Mouse (Mus musculus) layer of hippocampus, adult 8-10 months (tissue): ENCODE data around the gene Pigv. TPM values are rescaled to one million over a fixed set of nuclear protein-coding genes. Genes with fewer than 3 reads are reported as not detected.

Experiments
- DNase-seq, 2 experiments: peaks; one replicate each; pipeline ENCODE4 v3.0.0; 2022; ENCODE audit warnings: low spot score in 2 of 2
- total RNA-seq, 4 experiments: library from RNA; stranded (reverse); gene quantifications; 2 replicates each; pipeline ENCODE4 v1.2.4; 2022

Gene Pigv
- 10 to 100 TPM in 2 of 4 experiments, 1 to 10 TPM in 2; 9.4 to 13.0 (median 11.3) TPM for total RNA-seq

DNA sequence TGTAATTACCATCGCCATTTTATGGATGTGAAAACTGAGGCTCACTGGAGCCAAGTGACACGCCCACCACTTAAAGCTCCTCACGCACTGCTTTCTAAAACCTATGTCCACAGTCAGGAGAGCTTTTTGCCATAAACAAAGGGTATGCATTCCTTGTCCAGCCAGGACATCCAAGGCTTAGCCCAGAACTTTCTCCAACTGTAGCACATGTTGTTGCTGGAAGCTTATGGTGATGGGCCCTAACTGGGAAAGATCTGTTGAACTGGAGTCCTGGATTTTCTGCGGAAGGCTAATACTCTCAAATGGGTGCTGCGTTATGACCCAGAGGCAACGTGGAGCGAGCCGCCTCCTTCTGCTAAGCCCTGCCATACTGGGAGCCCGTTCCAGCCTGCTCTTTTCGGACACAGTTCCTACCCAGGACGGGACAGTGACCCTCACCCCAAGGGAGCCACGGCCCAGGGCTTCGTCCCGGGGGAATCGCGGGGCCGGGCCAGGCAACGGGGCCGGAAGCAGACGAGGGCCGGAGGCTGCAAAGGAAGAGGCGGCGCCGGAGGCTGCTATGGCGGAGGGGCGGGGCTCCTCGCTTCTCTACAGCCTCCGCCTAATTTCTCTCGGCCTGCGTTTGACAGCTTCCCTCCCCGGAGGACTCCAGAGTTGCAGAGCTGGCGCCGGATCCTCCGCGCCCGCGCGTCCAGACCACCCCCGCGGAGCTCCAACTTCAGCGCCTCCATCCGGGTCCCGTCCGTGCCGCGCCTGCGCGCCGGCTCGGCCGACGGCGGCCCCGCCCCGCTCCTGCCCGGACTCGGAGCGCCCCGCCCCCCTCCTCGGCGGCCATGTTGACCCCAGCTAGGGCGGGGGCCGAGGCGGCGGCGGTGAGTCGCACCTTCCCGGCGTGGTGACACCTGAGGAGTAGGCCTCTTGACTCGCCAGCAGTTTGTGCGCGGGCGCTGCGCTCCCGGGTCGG, at the start of gene Pigv:
TSS of gene Pigv (minus strand) at position 767 of the 964 bp plus-strand sequence.
- DNase-seq, result peak; percentile 87 to 92

- no peak for DNase-seq
Observed at GRCm38 (mm10) chr4:133719791-133720190, 47.3 kb upstream of the Pigv start.

DNA sequence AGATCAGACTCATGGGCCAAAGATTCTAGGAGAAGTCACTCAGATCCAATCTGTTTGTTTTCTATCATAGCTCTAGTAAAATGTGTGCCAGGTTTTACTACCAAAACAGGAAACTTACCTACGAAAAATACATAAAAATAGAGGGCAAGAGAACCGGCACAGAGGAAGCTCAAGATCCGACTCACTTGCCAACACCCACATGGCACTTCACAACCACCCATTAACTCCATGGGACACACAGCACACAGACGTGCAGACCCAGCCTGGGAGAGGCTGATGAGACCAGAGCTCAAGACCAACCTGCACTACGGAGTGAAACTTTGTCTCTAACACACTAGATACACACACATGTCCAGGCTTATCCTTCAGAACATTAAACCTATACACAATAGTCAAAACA, 40.3 kb upstream of the Pigv start:
- no peak for DNase-seq

DNA sequence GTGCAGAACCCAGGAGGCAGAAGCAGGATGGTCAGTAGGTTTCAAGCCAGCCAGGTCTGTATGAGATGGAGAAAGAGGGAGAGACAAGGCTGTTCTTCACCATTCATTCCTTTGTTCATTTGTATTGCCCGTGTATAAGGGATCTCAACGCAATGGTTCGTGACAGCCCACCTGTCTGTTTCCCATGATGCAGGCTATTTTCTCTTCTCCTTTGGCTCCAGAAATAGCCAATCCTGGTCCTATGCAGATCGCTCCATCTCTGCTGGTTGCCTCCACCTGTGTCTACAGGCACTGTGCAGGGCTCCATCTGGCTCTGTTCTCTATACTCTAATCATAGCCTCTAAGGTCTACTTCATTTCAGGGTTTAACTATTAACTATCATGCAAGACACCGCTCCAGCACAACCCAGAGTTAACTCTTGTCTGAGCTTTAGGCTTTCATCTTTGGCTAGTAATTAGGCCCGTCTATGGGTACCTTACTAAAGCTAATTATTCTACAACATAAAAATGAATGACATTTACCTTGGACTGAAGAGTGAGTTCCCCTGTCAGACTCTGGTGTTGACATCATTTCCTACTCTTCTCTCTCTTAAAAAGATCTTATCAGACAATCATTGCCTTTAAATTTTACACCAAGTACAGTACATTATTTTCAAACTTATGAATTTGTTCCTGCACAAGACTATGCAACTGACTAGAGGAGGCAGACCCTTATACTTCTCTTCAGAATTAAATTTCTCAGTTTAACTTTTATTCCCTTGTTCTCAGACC, 39.0 kb upstream of the Pigv start:
- no peak for DNase-seq

DNA sequence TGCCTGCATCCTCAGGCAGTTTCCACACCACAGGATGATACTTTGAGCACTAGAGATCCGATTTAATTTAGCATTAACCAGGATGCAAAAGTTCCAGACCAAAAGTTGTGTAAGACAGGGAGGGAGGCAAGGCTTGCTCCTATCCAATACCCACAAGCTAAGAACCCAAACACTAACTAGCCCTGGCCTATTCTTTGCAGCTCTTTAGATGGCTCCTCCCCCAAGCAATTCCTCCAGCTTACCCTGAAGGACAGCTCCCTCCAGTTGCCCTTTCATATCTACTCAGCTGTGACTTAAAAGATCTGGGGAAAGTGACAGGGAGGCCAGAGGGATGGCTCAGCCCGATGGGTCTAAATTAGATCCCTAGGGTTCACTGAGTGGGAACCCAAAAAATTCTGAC, 36.9 kb upstream of the Pigv start:
- no peak for DNase-seq

DNA sequence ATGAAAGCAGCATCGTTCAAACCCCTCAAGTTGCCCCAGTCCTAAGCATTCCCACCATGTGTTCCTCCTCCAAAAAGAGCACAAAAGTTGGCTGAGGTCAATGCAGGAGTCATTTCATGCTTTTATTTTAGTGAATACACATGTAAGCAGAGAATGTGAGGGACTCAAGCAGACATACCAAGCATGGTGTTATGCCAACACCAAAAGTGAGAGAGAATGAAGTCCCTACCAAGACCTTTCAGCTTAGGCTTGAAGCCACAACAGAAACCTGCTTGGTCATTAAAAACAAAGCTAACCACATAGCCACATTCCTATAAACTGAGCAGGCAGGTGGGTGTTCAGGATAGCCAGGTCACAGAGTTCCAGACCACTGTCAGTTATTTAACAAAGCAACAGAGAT, 35.0 kb upstream of the Pigv start:
- DNase-seq, result no peak

- peak; percentile 35 to 55 for DNase-seq
Observed at GRCm38 (mm10) chr4:133706956-133707355, 34.5 kb upstream of the Pigv start.

DNA sequence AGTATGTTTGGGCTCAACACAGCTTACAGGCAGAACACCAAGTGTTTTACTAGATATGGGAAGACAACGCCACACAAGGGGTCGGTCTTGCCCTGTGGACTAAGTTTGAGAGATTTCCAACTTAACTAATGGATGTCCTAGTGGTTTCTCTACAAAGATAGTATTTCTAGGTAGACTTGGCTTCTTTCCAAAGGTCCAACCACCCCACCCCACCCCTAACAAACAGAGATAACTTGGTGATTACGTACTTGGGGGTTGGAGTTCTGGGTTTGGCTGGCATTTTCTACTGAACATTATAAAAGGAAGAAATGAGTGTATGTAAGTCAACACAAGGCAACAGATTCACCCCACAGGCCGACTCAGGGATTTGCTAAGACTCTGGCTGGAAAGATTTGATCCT, 32.6 kb upstream of the Pigv start:
- DNase-seq, result no peak

GRCm38 (mm10) chr4:133700905-133701368, 28.5 kb upstream of the Pigv start:
- DNase-seq, result peak in 1 of 2 experiments; percentile 38

DNA sequence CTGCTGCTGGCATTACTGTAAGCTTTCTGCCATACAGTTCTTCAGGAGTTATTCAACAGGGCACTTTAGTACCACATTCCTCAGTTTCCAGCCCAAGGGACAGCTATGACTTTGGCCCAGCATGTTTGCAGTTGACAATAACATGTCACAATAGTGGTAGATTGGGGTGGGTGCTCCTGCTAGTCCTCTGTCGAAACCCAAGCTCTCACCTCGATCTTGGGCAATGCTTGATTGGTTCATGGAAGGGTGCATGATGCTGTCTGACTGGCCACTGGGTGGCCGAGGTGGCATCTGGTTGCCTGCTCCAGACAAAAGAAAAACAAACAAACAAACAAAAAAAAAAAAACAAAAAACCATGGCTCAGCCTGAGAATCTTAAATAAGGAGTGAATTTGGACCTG, 22.9 kb upstream of the Pigv start:
- no peak for DNase-seq

- DNase-seq, result no peak
Observed at GRCm38 (mm10) chr4:133690252-133690651, 17.8 kb upstream of the Pigv start.

DNA sequence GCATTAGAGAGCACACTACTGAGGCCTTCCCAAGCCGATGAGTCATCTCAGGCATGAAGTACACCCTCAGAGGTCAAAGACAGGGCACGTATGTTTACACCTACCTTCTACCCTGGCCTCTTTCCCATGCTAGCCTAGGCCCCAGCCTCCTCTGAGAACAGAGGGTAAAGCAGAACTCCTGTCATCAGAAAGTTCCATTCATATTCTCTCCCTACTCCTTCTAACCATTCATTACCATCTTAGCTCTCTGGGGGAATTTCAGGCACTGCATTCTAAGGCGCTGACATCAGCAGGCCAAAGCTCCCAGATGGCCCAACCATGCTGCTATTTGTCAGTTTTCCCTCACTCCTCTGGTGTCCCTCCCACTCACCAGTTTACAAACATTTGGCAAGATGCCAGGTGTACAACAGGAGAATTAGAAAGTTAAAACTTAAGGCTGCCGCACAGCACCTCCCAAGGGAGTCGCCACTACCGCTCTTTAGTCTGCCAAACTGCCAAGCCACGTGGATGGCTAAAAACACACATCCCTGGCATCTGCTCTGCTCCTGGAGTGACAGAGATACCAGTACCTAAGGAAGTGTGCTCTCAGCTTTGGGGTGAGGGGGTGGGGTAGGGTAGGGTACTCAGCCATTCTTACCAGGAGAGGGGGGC, 16.1 kb upstream of the Pigv start:
- peak in 1 of 2 experiments; percentile 29 for DNase-seq

DNA sequence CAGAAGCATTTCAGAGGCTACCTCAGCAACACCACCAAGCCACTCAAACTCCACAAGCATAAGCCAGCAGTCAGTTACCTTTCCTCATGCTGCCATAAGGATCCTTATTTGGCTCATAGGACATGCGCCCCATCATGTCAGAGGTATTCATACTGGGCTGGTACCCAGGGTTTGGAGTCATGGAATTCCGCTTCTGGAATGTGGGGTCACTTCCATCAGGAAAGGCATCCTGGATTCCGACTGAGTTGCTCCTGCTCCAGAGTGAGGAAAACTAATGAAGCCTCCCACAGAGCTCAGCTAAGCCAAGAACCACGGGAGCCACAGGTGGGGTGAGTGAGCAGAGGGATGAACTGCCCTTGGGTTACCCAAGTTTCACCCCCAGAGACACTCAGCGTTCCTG, 14.7 kb upstream of the Pigv start:
- no peak for DNase-seq

DNA sequence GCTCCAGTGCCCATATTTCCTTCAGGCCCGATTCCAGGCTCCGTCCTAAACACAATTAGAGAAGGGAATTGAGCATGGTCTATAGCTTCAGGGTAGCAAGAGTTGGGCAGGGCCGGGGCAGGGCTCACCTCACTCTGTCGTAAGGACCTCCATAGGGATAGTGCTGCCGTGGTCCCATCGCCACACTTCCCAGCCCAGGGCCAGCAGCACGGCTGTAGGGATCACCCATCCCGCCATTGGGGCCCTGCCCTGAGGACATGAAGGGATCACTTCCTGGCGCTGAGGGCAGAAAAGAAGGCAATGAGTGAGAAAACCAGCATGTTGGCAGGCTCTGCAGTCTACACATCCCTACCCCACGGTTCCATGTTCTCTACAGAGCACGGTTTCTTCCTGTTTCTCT, 14.1 kb upstream of the Pigv start:
- DNase-seq, result no peak

- DNase-seq, result no peak
Observed at GRCm38 (mm10) chr4:133680206-133680786, 7.8 kb upstream of the Pigv start.

- DNase-seq, result no peak
Observed at GRCm38 (mm10) chr4:133679629-133680028, 7.2 kb upstream of the Pigv start.

DNA sequence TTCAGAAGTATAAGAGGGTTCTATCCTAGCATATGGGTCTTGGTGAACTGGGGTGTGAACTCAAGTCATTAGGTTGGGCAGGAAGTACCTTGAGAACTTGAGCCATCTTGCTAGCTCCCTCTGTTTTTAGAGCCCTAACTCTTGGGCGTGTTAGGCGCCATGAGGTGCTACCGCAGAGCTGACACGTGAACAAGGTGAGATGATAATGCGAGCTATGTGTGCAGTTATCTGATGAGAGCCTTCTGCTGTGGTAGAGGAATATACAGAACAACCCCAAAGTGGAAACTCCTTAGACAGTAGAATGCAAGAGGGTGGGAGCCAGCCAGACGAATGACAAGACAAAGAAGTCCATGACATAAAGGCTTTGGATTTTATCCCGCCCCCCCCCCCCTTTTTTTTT, 4.8 kb upstream of the Pigv start:
- DNase-seq, result no peak

GRCm38 (mm10) chr4:133676189-133676588, 3.7 kb upstream of the Pigv start:
- DNase-seq, result no peak

DNA sequence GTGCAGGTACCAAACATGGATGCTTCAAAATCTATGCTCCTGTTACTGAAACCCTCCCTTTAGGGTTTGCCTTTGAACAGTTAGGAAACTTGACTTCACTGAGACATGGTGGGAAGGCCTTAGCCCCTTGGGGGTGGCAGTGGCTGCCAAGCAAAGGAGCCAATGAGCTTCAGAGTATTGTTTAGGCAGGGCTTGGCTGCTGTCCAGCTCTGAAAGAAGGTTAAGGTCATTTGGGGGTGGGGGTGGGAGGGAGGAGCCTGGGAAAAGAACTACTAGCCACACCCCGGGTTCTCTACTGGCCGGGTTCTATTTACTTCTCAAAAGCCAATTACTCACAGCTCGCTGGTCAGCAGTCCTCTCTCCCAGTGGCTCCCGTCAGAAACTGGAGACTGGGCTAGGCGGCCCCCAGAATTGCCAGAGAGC, 3.2 kb upstream of the Pigv start:
- peak; percentile 56 to 63 for DNase-seq

DNA sequence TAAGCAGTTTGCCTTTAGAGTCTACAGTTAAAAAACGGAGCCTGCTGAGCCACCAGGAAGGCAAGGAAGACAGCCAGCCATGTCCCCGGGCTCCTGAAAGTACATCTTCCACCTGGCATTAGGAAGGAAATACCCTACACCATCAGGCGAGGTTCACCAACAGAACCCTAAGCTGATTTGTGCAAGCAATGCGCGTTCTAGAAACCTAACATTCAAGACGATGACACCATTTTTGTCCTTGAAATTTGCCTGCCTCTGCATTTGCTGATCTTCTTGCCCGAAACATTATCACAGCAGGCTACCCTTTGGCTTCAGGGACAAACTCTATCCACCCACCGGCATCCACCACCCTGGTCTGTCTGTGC, 1.9 kb upstream of the Pigv start:
- no peak for DNase-seq

DNA sequence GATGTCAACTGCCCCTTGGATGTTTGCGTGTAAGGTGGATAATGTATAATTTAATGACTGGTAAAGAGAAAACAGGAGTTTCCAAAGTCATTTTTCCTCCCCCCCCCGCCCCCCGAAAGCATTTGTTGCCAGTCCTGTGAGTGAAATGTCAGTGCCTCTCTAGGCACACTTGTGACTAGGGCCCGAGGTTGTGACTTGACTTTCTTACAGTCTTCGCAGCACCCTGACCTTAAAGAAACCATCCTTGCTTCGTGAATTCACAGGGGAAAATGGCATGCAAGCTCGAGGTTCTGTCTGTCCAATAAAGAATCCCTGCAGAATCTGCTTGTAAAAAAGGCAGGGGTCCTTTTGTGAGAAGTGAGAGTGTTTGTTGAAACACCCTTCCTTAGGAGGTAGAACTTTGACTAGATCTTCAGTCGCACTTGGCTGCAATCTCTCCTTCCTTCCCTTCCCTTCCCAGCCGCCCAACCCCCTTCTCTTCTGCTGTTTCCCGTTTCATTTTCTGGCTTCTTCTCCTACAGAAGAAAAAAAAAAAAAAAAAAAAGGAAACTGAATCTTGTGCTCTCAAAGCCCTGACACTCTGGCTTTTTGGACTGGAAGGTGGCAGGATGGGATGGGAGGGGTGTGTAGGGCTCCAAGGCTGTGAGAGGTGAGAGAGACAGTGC, 1.4 kb upstream of the Pigv start:
- DNase-seq, result no peak
